Mouse (Mus musculus) E14TG2a.4 (cell line): ENCODE measurements around the gene Glo1.

Experiments
- H3K27me3 ChIP-seq: 2 replicates; pipeline ENCODE4 v1.6.1; 2014; ENCODE audit warnings: low read length, control low read depth; ENCODE audit not compliant: insufficient read depth
- H3K36me3 ChIP-seq: 2 replicates; pipeline ENCODE4 v1.6.1; 2014; ENCODE audit warnings: low read length, control low read depth; ENCODE audit not compliant: insufficient read depth
- H3K4me1 ChIP-seq: replicated peaks from 2 replicates; pipeline ENCODE4 v1.6.1; 2014; ENCODE audit warnings: low read depth, low read length, control low read depth
- H3K4me3 ChIP-seq: replicated peaks from 2 replicates; pipeline ENCODE4 v1.5.1; 2014; ENCODE audit warnings: mild to moderate bottlenecking, low read length
- H3K9me3 ChIP-seq: 2 replicates; pipeline ENCODE4 v1.6.1; 2014; ENCODE audit warnings: low read length, control low read depth
- CTCF ChIP-seq: conservative IDR thresholded peaks from 2 replicates; pipeline ENCODE4 v1.5.1; 2014; ENCODE audit warnings: low read length
- NANOG ChIP-seq: IDR thresholded peaks from 2 replicates; pipeline ENCODE4 v1.6.1; 2014; ENCODE audit warnings: borderline replicate concordance, low read length, mixed read lengths
- POU5F1 ChIP-seq: IDR thresholded peaks from 2 replicates; pipeline ENCODE4 v1.6.1; 2014; ENCODE audit warnings: low read length, borderline replicate concordance

Glo1 gene

GRCm38 (mm10) chr17:30619153-30619552, 7.5 kb downstream of the Glo1 start:
- H3K9me3 ChIP-seq = peaks cover 15% of the 10 kb centered on the region
- H3K27me3 ChIP-seq = peaks cover 11% of the 10 kb centered on the region
- TF ChIP-seq NANOG (no peak), POU5F1 (no peak), CTCF (no peak)
- no peak overlapping the region for H3K4me3 ChIP-seq
- H3K36me3 ChIP-seq = peaks cover 24% of the 10 kb centered on the region
- H3K4me1 ChIP-seq = peaks cover 31% of the 10 kb centered on the region

- Histone ChIP-seq H3K4me3 (no peak overlapping the region), H3K36me3 (peaks cover 23% of the 10 kb centered on the region)
- TF ChIP-seq POU5F1 = no peak
- no peak for TF ChIP-seq NANOG
- no peak for TF ChIP-seq CTCF
These were observed 8.4 kb downstream of the Glo1 start for GRCm38 (mm10) chr17:30618136-30618891.

GRCm38 (mm10) chr17:30616203-30616602, 10.5 kb downstream of the Glo1 start:
- H3K36me3 ChIP-seq = peaks cover 2% of the 10 kb centered on the region; the same call in 1 of the 2 replicates
- no peak overlapping the region for H3K4me3 ChIP-seq
- peaks cover 16% of the 10 kb centered on the region for H3K4me1 ChIP-seq
- H3K9me3 ChIP-seq = peaks cover 12% of the 10 kb centered on the region
- H3K27me3 ChIP-seq = peaks cover 11% of the 10 kb centered on the region
- TF ChIP-seq CTCF = no peak
- no peak for TF ChIP-seq POU5F1
- no peak for TF ChIP-seq NANOG

More at GRCm38 (mm10) chr17:30618136-30618891, 8.4 kb downstream of the Glo1 start:
- H3K27me3 ChIP-seq = peaks cover 11% of the 10 kb centered on the region
- H3K9me3 ChIP-seq = peaks cover 15% of the 10 kb centered on the region
- H3K4me1 ChIP-seq = peaks cover 27% of the 10 kb centered on the region

GRCm38 (mm10) chr17:30613350-30613749, 13.3 kb downstream of the Glo1 start:
- TF ChIP-seq NANOG (no peak), CTCF (no peak), POU5F1 (no peak)

GRCm38 (mm10) chr17:30612075-30612859, 14.4 kb downstream of the Glo1 start:
- Histone ChIP-seq H3K9me3 (no peaks in the 10 kb centered on the region), H3K4me3 (peak overlapping the region; percentile 88), H3K27me3 (peaks cover 11% of the 10 kb centered on the region), H3K4me1 (peaks cover 49% of the 10 kb centered on the region), H3K36me3 (peaks cover 11% of the 10 kb centered on the region; the same call in 1 of the 2 replicates)
- TF ChIP-seq NANOG = no peak
- TF ChIP-seq CTCF = no peak
- no peak for TF ChIP-seq POU5F1

More at GRCm38 (mm10) chr17:30613350-30613749, 13.3 kb downstream of the Glo1 start:
- Histone ChIP-seq H3K4me1 (peaks cover 44% of the 10 kb centered on the region), H3K27me3 (peaks cover 11% of the 10 kb centered on the region), H3K4me3 (no peak overlapping the region), H3K36me3 (peaks cover 2% of the 10 kb centered on the region; the same call in 1 of the 2 replicates), H3K9me3 (no peaks in the 10 kb centered on the region)

GRCm38 (mm10) chr17:30611221-30612074, 15.2 kb downstream of the Glo1 start:
- TF ChIP-seq POU5F1 = no peak
- no peak for TF ChIP-seq CTCF
- 0 out of 2 replicates have a peak, but pooled peaks have one; percentile 2 for TF ChIP-seq NANOG
- Histone ChIP-seq H3K9me3 (no peaks in the 10 kb centered on the region), H3K4me3 (peak overlapping the region; percentile 88), H3K4me1 (peaks cover 57% of the 10 kb centered on the region), H3K27me3 (peaks cover 10% of the 10 kb centered on the region), H3K36me3 (peaks cover 15% of the 10 kb centered on the region; the same call in 1 of the 2 replicates)

- TF ChIP-seq POU5F1 (no peak), NANOG (no peak), CTCF (no peak)
- peaks cover 64% of the 10 kb centered on the region for H3K4me1 ChIP-seq
- H3K27me3 ChIP-seq = peaks cover 5% of the 10 kb centered on the region
- H3K36me3 ChIP-seq = peaks cover 19% of the 10 kb centered on the region; the same call in 1 of the 2 replicates
- no peaks in the 10 kb centered on the region for H3K9me3 ChIP-seq
- peak overlapping the region; percentile 88 for H3K4me3 ChIP-seq
These were observed 15.9 kb downstream of the Glo1 start for GRCm38 (mm10) chr17:30610739-30611138.
